Mouse (Mus musculus) midbrain, embryonic 12.5 days (tissue): Measurements from ENCODE around the gene Klk11. TPM values are rescaled to one million over a fixed set of nuclear protein-coding genes. Genes with fewer than 3 reads are reported as not detected.

Experiments
- ATAC-seq: fragments of 200-750 bp; cut with Nextera tagmentation; 2 replicates; pipeline ENCODE4 v1.8.0; 2017; ENCODE audit warnings: low read depth, moderate TSS enrichment, moderate library complexity; ENCODE audit not compliant: low FRiP score
- H3K27ac ChIP-seq: fragments of 300-500 bp; sonication (generic); replicated peaks from 2 replicates; pipeline ENCODE4 v1.5.1; 2016; ENCODE audit warnings: mild to moderate bottlenecking
- H3K27me3 ChIP-seq: fragments of 300-500 bp; sonication (generic); 2 replicates; pipeline ENCODE4 v1.6.1; 2016; ENCODE audit warnings: mild to moderate bottlenecking
- H3K36me3 ChIP-seq: fragments of 300-500 bp; sonication (generic); 2 replicates; pipeline ENCODE4 v1.6.1; 2016
- H3K4me1 ChIP-seq: fragments of 300-500 bp; sonication (generic); 2 replicates; pipeline ENCODE4 v1.6.1; 2016
- H3K4me2 ChIP-seq: fragments of 300-500 bp; sonication (generic); replicated peaks from 2 replicates; pipeline ENCODE4 v1.6.1; 2016; ENCODE audit warnings: mild to moderate bottlenecking, moderate library complexity
- H3K4me3 ChIP-seq: fragments of 300-500 bp; sonication (generic); 2 replicates; pipeline ENCODE4 v1.5.1; 2016; ENCODE audit warnings: mild to moderate bottlenecking
- H3K9ac ChIP-seq: fragments of 300-500 bp; sonication (generic); replicated peaks from 2 replicates; pipeline ENCODE4 v1.6.1; 2016; ENCODE audit warnings: mild to moderate bottlenecking, moderate library complexity
- H3K9me3 ChIP-seq: fragments of 300-500 bp; sonication (generic); 2 replicates; pipeline ENCODE4 v1.6.1; 2016; ENCODE audit warnings: mild to moderate bottlenecking
- WGBS: fragments of 180-500 bp; shearing (Covaris S2); methylation state at CpG from one replicate; pipeline ENCODE4 v1.1.7; 2016; 5-methylcytosine and 5-hydroxymethylcytosine counted together
- polyA plus RNA-seq: library from polyadenylated mRNA; unstranded; fragments of >200 nt; fragmentation: Nextera tagmentation; extraction: Ambion mirVana; gene quantifications from 2 replicates; pipeline ENCODE4 v1.2.1, GENCODE M21; 2016

Klk11 gene
- polyA plus RNA-seq: not detected in 2 replicates

DNA sequence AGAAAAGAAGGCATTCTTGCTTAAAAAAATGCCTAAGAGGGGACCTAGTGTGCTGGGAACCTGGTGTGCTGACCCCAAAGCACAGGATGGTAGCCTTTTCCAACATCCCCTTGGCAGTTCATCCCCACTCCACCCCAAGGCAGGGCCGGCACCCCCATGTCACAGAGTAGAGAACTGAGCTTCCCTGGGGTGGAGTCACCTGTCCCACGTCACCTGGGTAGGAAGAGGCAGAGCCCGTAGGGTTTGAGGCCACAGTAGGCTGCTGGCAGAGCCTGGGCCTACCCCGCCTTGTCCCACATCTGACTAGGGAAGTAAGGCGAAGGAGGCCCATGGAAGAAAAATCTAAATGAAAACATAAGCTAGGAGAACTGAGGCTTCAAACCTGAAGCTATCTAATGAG lies at the start of gene Klk11:
Gene Klk11, plus strand, starts transcription at position 241 of the 400 bp plus-strand sequence.
- ATAC-seq: no peak
- Histone ChIP-seq H3K4me1 (peaks cover 8% of the 10 kb centered on the region; the same call in 1 of the 2 replicates), H3K9ac (no peak within 1 kb of the TSS), H3K27me3 (no peaks in the 10 kb centered on the region; the same call in 1 of the 2 replicates), H3K36me3 (no peaks in the 10 kb centered on the region), H3K27ac (no peak within 1 kb of the TSS), H3K4me2 (no peak within 1 kb of the TSS), H3K9me3 (no peaks in the 10 kb centered on the region), H3K4me3 (no peak within 1 kb of the TSS)
- 92% methylated on average over 5 of the region's 5 CpGs for WGBS

DNA sequence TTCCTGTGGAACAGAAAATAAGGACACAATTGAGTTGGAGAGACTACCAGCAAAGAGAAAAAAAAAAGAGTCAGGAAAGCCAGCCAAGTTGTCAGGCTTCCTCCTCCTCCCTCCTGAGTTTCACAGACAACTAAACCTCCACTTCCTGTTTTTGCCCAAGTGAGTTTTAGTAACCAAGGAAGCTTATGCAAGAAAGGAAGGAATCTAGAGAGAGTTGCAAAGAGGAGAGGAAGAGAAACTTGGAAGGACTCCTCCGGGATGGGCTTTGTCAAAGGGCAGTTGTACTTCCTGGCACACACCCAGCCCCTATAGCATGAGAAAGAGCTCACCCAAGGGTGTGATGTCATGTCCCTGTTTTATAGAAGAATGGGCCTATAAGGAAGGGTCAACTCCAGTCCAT lies 26.6 kb upstream of the Klk11 start:
- no peak overlapping the region for H3K4me2 ChIP-seq
- H3K9ac ChIP-seq: no peak overlapping the region
- H3K27ac ChIP-seq: no peak overlapping the region
- H3K27me3 ChIP-seq: no peaks in the 10 kb centered on the region
- no peaks in the 10 kb centered on the region for H3K36me3 ChIP-seq
- no peaks in the 10 kb centered on the region for H3K4me1 ChIP-seq
- no peaks in the 10 kb centered on the region for H3K9me3 ChIP-seq
- ATAC-seq: no peak
- no peak overlapping the region for H3K4me3 ChIP-seq
- WGBS: 50% methylated on average over 1 of the region's 1 CpGs

DNA sequence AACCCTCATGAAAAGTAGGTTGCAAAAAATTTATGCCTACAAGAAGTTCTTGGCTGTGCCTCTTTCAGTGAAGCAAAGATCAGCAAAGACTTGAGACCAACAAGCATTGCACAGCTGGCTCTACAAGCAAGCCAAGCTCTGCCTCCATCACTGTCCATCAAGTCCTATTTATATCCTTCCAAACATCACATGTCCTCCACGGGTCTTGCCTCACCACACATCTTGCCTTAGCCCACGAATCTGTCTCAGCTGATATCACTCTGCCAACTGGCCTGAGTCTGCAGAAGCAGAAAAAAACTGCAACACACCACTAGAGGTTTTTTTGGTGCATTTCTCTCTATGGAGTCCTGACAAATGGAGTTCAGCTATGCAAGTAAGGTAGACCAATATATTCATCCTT lies 21.6 kb upstream of the Klk11 start:
- no peak overlapping the region for H3K4me2 ChIP-seq
- no peak overlapping the region for H3K9ac ChIP-seq
- WGBS: 68% methylated on average over 2 of the region's 2 CpGs
- ATAC-seq: no peak
- H3K36me3 ChIP-seq: no peaks in the 10 kb centered on the region
- H3K4me1 ChIP-seq: no peaks in the 10 kb centered on the region
- no peak overlapping the region for H3K27ac ChIP-seq
- H3K27me3 ChIP-seq: no peaks in the 10 kb centered on the region
- H3K9me3 ChIP-seq: no peaks in the 10 kb centered on the region
- H3K4me3 ChIP-seq: no peak overlapping the region

DNA sequence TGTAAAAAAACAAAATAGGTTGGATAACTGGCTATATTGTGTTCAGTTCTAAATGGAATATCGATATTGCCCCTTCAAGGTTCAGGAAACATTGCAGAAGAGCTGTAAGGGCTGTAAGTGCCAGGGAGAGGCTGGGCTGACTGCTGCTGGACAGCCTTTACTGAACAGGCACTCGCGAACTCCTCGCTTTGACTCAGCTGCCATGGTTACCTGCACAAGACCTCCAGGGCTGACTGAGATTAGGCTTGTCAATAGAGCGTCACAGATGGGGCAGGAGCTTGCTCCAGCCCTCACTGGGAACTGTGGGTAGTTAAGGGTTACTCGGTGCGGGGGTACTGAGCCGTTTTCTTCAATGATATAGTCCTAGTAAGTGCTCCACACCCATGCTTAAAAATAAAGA lies 7.9 kb upstream of the Klk11 start:
- Histone ChIP-seq H3K27ac (no peak overlapping the region), H3K9ac (no peak overlapping the region), H3K36me3 (no peaks in the 10 kb centered on the region), H3K4me1 (no peaks in the 10 kb centered on the region), H3K9me3 (no peaks in the 10 kb centered on the region), H3K4me2 (no peak overlapping the region), H3K27me3 (no peaks in the 10 kb centered on the region), H3K4me3 (no peak overlapping the region)
- ATAC-seq: no peak
- WGBS: 41% methylated on average over 8 of the region's 8 CpGs

DNA sequence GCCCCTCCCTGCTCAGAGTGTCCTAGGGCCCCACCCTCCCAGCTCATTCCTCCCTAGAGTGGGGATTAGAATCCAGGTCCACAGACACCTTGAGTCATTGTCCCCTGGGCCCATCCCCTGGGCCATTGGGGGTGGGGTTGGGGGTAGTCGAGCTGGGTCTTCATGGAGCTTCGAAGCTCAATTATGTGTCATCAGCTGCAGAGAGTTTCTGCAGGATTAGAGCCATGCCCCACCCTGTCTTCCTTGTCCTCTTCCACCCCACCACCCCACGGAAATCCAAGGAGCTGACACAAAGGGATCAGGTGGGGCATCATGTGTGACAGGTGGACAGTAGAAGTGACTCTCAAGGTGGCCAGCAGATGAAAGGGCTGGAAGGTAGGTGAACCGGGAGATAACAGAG lies 5.8 kb upstream of the Klk11 start, which contains the start of gene Klk12:
Gene Klk12, plus strand, starts transcription at position 301 of the 400 bp plus-strand sequence.
- no peak within 1 kb of the TSS for H3K4me2 ChIP-seq
- ATAC-seq: no peak
- H3K9me3 ChIP-seq: no peaks in the 10 kb centered on the region
- H3K36me3 ChIP-seq: no peaks in the 10 kb centered on the region
- H3K4me1 ChIP-seq: no peaks in the 10 kb centered on the region
- H3K27me3 ChIP-seq: no peaks in the 10 kb centered on the region
- no peak within 1 kb of the TSS for H3K4me3 ChIP-seq
- no peak within 1 kb of the TSS for H3K27ac ChIP-seq
- 81% methylated on average over 4 of the region's 4 CpGs for WGBS
- H3K9ac ChIP-seq: no peak within 1 kb of the TSS

DNA sequence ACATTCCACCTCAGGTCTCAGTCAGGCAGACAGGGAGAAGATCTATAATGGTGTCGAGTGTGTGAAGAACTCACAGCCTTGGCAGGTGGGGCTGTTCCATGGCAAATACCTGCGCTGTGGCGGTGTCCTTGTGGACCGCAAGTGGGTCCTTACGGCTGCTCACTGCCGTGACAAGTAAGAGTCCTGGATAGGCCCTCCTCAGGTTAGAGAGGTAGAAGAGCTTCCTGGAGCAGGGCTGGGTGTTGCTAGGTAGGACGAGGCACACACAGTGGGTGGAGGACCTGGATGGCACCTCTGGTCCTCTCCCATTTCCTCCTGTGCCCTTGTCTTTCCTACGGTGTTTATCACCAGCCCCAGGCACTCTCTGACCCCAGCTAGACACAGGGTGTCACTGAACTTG lies 4.8 kb upstream of the Klk11 start:
- Histone ChIP-seq H3K9me3 (no peaks in the 10 kb centered on the region), H3K27ac (no peak overlapping the region), H3K9ac (no peak overlapping the region), H3K36me3 (no peaks in the 10 kb centered on the region), H3K27me3 (no peaks in the 10 kb centered on the region), H3K4me3 (no peak overlapping the region), H3K4me2 (no peak overlapping the region), H3K4me1 (no peaks in the 10 kb centered on the region)
- 89% methylated on average over 8 of the region's 8 CpGs for WGBS
- ATAC-seq: no peak

DNA sequence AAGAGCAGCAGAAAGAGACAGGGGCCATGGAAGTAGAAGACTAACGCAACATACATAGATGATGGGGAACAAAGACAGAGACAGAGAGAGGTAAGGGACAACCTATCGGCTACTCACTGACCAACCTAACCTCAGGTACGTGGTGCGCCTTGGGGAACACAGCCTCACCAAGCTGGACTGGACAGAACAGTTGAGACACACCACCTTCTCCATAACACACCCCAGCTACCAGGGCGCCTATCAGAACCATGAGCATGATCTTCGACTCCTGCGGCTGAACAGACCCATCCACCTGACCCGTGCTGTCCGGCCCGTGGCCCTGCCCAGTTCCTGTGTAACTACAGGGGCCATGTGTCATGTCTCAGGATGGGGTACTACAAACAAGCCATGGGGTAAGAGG lies 3.7 kb upstream of the Klk11 start:
- Histone ChIP-seq H3K4me3 (no peak overlapping the region), H3K9ac (no peak overlapping the region), H3K36me3 (no peaks in the 10 kb centered on the region), H3K4me2 (no peak overlapping the region), H3K27me3 (no peaks in the 10 kb centered on the region; the same call in 1 of the 2 replicates), H3K27ac (no peak overlapping the region), H3K9me3 (no peaks in the 10 kb centered on the region), H3K4me1 (peaks cover 8% of the 10 kb centered on the region; the same call in 1 of the 2 replicates)
- ATAC-seq: no peak
- WGBS: 94% methylated on average over 10 of the region's 10 CpGs

DNA sequence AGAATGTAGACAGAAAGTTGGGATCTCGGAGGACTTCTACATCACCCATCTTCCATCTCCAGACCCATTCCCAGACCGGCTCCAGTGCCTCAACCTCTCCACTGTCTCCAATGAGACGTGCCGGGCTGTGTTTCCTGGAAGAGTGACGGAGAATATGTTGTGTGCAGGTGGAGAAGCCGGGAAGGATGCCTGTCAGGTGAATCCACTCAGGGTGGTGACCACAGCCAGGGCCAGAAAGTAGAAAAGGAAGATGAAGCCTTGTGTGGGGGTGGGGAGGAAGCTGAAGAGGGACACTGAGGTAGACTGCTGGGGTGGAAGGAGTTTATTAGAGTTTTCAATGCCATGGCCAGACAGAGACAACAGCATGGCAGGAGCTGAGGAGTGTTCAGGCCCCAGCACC lies 2.5 kb upstream of the Klk11 start:
- Histone ChIP-seq H3K4me3 (no peak overlapping the region), H3K27me3 (no peaks in the 10 kb centered on the region; the same call in 1 of the 2 replicates), H3K9me3 (no peaks in the 10 kb centered on the region), H3K36me3 (no peaks in the 10 kb centered on the region), H3K9ac (no peak overlapping the region), H3K27ac (no peak overlapping the region), H3K4me2 (no peak overlapping the region), H3K4me1 (peaks cover 8% of the 10 kb centered on the region; the same call in 1 of the 2 replicates)
- WGBS: 93% methylated on average over 6 of the region's 6 CpGs
- no peak for ATAC-seq

DNA sequence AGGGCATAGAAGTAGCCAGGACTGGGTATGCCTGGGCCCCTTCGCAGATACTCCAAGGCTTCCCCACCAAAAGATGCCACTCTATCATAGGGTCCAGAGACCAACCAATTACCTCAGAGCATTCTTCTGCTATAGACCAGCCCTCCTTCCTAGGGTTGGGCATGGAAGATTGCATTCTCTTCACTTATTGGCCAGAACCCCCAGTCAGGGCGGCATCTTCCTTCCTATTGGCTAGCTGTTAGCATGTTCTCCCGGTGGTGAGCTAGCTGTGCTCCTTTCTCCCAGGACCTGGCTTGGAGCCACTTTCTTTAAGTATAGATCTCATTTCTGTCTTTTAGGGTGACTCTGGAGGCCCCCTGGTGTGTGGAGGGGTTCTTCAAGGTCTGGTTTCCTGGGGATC lies 1.5 kb upstream of the Klk11 start:
- Histone ChIP-seq H3K9ac (no peak overlapping the region), H3K4me2 (no peak overlapping the region), H3K9me3 (no peaks in the 10 kb centered on the region), H3K27ac (no peak overlapping the region), H3K27me3 (no peaks in the 10 kb centered on the region; the same call in 1 of the 2 replicates), H3K4me1 (peaks cover 8% of the 10 kb centered on the region; the same call in 1 of the 2 replicates), H3K4me3 (no peak overlapping the region), H3K36me3 (no peaks in the 10 kb centered on the region)
- WGBS: 75% methylated on average over 3 of the region's 3 CpGs
- no peak for ATAC-seq

DNA sequence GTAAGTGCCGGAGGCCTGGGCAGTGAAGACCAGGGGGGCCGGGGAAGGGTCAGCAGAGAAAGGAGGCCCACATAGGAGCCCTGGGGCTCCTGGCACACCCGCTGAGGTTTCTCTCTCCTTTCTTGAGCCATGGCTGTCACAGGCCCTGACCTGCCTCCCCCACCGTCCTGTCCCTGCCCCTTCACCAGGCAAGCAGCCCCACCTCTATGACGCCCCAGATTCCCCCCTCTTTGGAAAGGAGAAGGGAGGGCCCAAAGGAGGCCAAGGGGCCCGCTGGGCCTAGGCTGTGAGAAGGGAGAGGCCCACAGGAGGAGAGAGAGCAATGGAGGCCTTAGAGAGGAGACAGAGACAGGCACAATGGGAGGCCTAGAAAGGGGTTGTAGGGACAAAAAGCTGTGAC lies 398 bp downstream of the Klk11 start:
- Histone ChIP-seq H3K36me3 (no peaks in the 10 kb centered on the region), H3K9ac (no peak overlapping the region), H3K27me3 (no peaks in the 10 kb centered on the region; the same call in 1 of the 2 replicates), H3K4me2 (no peak overlapping the region), H3K4me3 (no peak overlapping the region), H3K9me3 (no peaks in the 10 kb centered on the region), H3K4me1 (peaks cover 8% of the 10 kb centered on the region; the same call in 1 of the 2 replicates), H3K27ac (no peak overlapping the region)
- WGBS: 52% methylated on average over 5 of the region's 6 CpGs
- peak; percentile 53 for ATAC-seq

DNA sequence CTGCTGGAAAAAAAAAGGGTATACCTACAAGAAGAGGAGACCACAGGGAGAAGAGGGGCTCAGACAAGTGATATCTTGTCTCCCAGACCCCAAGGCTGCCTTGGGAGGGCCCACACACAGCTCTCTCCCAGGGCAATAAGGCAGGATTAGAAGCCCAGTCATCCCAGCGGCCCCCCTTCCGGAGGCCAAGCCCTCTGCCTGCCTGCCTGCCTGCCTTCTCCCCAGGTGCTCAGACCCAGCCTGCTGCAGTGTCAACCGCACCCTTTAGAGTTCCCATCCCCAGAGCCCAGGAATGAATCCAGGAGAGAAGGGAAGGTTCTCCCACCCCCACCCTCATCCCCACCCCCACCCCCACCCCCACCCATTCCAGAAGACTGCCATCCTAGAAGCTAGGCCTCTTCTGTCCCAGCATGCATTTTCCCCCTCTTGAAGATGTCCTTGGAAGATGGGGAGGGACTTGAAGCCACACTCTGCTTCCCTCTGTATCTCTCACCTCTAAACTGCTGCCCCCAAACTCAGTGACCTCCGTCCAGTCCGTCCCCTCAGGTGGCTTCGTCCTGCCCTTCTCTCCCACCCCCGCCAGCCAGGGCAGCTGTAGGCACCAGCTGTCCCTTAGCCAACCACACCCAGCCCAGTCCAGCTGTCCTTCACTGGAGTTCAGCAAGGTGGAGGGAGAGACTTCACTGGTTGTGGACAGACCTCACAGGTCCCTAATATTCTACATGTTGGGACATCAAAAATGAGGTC lies 1.1 kb downstream of the Klk11 start:
- Histone ChIP-seq H3K36me3 (no peaks in the 10 kb centered on the region), H3K9ac (no peak overlapping the region), H3K27me3 (no peaks in the 10 kb centered on the region; the same call in 1 of the 2 replicates), H3K4me3 (no peak overlapping the region), H3K4me2 (no peak overlapping the region), H3K27ac (no peak overlapping the region), H3K4me1 (peaks cover 8% of the 10 kb centered on the region; the same call in 1 of the 2 replicates), H3K9me3 (no peaks in the 10 kb centered on the region)
- 47% methylated on average over 7 of the region's 7 CpGs for WGBS
- peak; percentile 36; the same call in 1 of the 2 replicates for ATAC-seq

DNA sequence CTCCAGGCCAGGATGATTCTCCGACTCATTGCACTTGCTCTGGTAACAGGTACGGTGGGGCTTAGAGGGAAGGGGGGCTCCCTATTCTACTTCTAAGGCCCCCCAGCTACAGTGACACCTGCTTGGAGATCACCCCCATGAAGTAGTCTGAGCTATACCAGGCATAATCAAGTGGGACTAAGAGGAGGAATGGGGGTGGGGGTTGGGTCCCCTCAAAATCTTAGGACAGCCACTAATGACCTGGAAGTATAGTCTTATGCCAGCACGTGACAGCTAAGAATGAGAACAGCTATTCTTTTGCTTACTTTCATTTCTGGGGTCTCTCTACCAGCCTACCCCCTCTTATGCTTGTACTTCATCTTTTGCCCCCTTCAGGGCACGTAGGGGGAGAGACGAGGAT lies 2.1 kb downstream of the Klk11 start:
- peaks cover 8% of the 10 kb centered on the region; the same call in 1 of the 2 replicates for H3K4me1 ChIP-seq
- H3K27me3 ChIP-seq: no peaks in the 10 kb centered on the region; the same call in 1 of the 2 replicates

More for the DNA sequence above, 2.1 kb downstream of the Klk11 start:
- ATAC-seq: no peak
- no peaks in the 10 kb centered on the region for H3K36me3 ChIP-seq
- H3K4me3 ChIP-seq: no peak overlapping the region
- no peaks in the 10 kb centered on the region for H3K9me3 ChIP-seq
- 88% methylated on average over 5 of the region's 5 CpGs for WGBS
- no peak overlapping the region for H3K27ac ChIP-seq
- no peak overlapping the region for H3K9ac ChIP-seq
- no peak overlapping the region for H3K4me2 ChIP-seq
